Mouse (Mus musculus) heart, adult 2 months (tissue): ENCODE measurements around the gene Gm17455.

Source experiments
- CTCF ChIP-seq: fragments of 200-600 bp; IDR thresholded peaks from 2 replicates; pipeline ENCODE4 v1.8.1; 2022; ENCODE audit warnings: antibody characterized with exemption, mild to moderate bottlenecking, moderate library complexity
- EP300 ChIP-seq: fragments of 200-500 bp; IDR thresholded peaks from 2 replicates; pipeline ENCODE4 v1.6.1; 2011; ENCODE audit warnings: low read depth, low read length, control low read depth; ENCODE audit not compliant: insufficient read depth

- TF ChIP-seq CTCF (no peak), EP300 (no peak)
Observed at GRCm38 (mm10) chr10:60391661-60392060, 7.9 kb upstream of the Gm17455 start.
